Mouse (Mus musculus) right cerebral cortex, postnatal 4 days (tissue): ENCODE measurements around the gene Rps6kl1.

Experiments used
- DNase-seq: peaks from one replicate; pipeline ENCODE4 v3.0.0-alpha.2; 2022

Gene Rps6kl1

GRCm38 (mm10) chr12:85151002-85151774 lies at the start of gene Rps6kl1:
Gene Rps6kl1 (minus strand): TSS chr12:85151264.
- peak; percentile 80 for DNase-seq

DNA sequence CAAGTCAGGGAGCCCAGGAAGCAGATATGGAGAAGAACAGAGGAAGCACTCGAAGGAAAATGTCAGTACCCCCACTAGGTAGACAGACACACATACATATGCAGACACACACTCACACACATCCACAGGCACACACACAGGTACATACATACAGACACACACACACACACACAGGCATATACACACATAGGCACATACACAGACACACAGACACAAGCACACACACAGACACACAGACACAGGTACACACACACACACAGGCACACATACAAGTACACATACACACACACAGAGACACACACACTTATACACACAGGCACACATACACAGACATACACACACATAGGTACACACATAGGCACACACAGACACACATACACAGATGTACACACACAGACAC lies 48.9 kb upstream of the Rps6kl1 start:
- DNase-seq, result no peak

- no peak for DNase-seq
Measured at GRCm38 (mm10) chr12:85197936-85198335, 46.9 kb upstream of the Rps6kl1 start.

DNA sequence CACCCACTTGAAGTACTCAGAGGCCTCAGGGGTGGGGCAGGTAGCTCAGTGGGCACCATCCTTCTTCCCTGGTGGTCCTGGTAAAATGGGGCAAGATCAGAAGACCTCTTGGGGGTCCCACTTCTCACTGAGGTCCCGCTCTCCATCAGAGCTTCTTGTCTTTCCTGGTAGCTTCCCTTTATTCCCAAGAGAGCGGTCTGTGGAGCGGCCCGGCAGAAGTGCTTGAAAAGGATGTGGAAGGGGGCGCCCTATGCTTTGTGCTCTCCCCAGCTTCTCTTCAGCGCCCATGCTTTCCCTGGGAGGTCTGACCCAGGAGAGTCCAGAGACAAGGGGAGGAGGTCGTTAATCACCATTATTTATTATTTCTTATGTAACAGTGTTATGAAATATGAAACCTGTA lies 46.3 kb upstream of the Rps6kl1 start:
- no peak for DNase-seq

- DNase-seq, result no peak
Measured at GRCm38 (mm10) chr12:85196191-85196590, 45.1 kb upstream of the Rps6kl1 start.

DNA sequence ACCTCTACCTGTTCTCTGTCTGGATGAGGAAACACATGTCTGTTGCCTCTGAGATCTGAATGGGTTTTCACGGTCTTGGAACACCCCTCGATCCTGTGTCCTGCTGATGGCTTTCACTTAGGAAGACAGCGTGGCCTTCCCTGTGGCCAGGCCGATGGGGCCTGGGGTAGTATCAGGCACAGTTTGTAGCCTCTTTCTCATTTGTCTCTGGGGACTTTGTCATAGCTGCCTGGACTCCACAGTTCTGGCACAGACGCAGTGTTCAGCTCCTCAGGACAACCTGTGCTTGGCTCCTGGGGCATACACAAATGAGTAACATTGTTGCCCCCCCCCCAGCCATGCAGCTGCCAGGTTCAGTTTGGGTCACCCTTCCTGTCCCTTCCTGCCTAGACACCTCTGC lies 44.0 kb upstream of the Rps6kl1 start:
- no peak for DNase-seq

DNA sequence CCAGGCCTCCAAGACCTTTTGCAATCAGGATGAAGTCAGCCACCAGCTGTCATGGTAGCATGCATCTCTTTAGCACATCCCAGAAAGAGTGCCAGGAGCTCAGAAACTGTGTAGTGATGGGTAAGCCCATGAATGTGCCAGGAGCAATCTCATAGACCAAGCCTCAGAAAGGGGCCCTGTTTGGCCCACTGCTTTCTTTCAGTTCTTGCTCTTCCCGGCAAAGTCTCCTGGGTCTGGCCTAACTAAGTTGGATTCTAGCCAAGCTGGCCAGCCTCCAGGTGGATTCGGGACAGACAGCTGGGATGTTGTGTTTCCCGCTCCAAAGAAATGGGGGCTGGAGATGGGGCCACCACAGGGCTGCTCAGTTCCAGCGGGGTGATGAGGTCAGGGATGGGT lies 43.6 kb upstream of the Rps6kl1 start:
- DNase-seq, result peak; percentile 74

- no peak for DNase-seq
Measured at GRCm38 (mm10) chr12:85193923-85194622, 43.0 kb upstream of the Rps6kl1 start.

DNA sequence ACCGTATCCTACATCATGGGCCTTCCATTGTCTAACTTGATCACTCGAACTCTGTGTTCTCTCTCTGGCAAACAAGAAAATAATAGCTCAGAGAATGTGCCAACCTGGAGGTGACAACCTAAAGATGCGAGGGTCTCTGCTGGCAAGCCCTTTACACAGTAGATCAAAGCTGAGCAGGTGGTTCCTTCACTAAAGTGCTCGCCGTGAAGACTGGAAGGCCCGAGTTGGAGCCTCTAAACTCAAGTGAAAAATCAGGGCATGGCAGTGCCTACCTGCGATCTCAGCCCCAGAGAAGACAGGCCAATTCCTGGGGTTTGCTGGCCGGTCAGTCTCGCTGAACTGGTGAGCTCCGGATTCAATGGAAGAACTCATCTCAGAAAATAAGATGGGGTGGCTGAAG lies 42.1 kb upstream of the Rps6kl1 start:
- DNase-seq, result no peak

- no peak for DNase-seq
Measured at GRCm38 (mm10) chr12:85192461-85193108, 41.5 kb upstream of the Rps6kl1 start.

DNA sequence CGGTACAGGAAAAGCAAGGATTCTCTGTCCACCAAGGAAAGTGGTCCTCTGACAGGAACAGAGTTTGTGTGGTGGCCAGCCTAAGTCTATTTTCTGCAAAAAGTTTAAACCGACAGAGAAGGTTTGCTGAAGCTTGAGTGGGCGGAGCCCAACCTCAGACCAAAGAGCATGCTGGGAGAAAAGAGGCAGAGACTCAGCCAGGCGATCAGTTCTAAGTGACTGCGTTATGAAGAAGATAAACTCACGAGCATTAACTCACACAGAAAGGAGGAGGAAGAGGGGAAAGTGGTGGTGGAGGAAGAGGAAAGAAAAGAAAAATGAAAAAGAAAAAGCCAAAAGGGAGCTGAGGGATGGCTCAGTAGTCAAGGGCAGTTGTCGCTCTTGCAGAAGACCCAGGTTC lies 39.2 kb upstream of the Rps6kl1 start:
- DNase-seq, result no peak

DNA sequence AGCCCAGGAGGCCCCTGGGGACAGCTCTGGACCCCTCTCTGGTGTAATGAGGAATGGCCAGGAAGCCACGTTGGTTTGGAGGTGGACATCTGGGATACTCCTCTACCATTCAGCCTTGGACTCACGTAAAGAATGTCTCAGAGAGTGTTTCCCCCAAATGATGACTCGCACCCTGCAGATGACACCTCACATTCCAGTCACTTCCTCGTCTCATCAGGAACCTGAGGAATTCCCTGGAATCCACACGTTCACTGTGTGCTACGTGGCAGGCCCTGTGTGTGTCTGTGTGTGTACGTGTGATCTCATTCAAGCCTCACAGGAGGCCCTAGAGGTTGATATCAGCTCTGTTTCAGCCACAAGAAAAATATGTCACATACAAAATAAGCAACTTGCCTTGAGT lies 35.3 kb upstream of the Rps6kl1 start:
- DNase-seq, result no peak

DNA sequence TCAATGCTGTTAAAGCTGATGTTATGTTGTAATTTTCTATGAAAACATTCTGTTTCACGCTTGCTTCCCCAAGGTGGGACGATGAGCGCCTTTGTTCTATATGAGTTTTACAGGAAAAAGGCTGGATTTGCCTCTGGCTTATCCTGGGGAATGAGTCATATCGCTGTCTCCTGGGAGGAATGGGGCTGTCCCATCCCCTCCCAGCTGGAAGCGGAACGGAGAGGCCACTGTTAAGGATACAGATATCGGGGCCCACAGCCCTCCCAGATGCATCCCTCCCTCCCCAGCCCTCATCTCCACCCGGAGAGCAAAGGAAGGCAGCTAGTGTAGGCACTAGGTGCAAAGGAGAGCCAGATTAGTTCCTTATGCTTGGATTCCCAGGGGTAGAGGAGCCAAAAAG lies 34.7 kb upstream of the Rps6kl1 start:
- DNase-seq, result no peak

- DNase-seq, result no peak
Measured at GRCm38 (mm10) chr12:85184118-85184517, 33.1 kb upstream of the Rps6kl1 start.

DNA sequence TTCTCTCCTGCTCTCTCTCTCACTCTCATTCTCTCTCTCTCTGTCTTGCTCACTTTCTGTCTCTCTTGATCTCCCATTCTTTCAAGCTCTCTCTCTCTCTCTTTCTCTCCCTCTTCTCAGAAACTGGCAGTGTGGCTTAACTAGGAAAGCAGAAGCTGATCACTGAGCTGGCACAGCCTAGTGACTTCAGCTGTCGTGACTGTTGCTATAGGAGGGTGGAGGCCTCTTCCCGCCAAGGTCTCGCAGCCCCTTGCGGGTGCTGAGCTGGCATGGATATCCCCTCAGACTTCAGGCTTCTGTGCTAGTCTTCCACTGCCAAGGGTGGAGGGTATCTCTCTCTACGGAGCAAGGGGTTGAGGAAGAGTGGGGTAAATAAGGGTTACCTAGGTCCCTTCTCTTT lies 31.8 kb upstream of the Rps6kl1 start:
- DNase-seq, result no peak

- no peak for DNase-seq
Measured at GRCm38 (mm10) chr12:85182345-85182643, 31.2 kb upstream of the Rps6kl1 start.

GRCm38 (mm10) chr12:85181475-85182344 lies 30.6 kb upstream of the Rps6kl1 start:
- no peak for DNase-seq

DNA sequence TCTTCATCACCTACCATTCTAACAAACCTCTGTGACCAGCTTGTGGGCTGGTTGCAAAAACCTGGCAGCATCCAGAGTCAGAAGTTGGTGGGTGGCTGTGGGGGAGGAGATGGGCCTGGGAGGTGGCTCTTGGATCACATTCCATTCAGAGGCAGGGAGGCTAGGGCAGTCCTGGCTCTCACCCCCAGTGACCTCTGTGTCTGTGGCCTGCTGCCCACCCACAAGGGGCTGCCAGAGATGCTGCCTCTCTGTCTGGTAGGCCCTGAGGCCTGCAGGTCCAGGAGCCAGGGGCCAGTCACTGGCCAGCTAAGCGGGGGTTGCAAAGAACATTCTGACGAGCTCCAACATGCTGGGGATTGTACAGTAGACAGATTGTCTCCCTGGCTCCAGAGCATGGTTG lies 27.2 kb upstream of the Rps6kl1 start:
- no peak for DNase-seq

DNA sequence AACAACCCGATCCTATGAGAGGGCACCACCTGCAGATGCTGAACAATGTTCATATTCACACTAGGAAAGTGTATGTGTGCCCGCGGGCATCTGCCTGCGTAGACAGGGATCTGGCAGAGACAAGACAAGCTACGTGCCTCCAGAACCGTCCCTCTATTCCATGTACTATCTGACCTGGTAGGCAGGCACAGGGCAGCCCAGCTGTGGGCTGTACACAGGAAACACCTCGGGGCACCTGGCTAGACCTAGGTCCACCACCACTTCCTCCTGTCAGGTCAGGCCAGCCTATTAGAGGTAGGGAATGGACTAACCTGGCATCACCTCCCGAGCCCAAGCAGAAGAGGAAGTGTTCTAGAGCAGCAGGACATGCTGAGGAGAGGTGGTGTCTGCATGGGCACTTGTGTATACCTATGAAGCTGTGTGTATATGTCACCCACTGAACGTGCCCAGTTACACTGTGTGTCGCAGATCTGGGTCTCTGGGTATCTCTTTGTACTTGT lies 26.7 kb upstream of the Rps6kl1 start, which contains the start of gene Pgf:
Gene Pgf (minus strand): TSS at position 51 of the 500 bp plus-strand sequence.
- no peak for DNase-seq

- DNase-seq, result no peak
Measured at GRCm38 (mm10) chr12:85176846-85177523, 25.9 kb upstream of the Rps6kl1 start.

GRCm38 (mm10) chr12:85175926-85176845 lies 25.1 kb upstream of the Rps6kl1 start:
- peak; percentile 77 for DNase-seq
